Mouse (Mus musculus) midbrain, embryonic 11.5 days (tissue): ENCODE measurements around the gene Rims3. TPM values are rescaled to one million over a fixed set of nuclear protein-coding genes. Genes with fewer than 3 reads are reported as not detected.

Experiments
- ATAC-seq: fragments of 200-750 bp; cut with Nextera tagmentation; 2 replicates; pipeline ENCODE4 v1.8.0; 2017; ENCODE audit warnings: moderate TSS enrichment, moderate library complexity; ENCODE audit not compliant: low FRiP score
- DNase-seq: peaks from one replicate; pipeline ENCODE4 v3.0.0; 2015; ENCODE audit warnings: low spot score; ENCODE audit errors: missing footprints
- H3K27ac ChIP-seq: fragments of 300-500 bp; sonication (generic); 2 replicates; pipeline ENCODE4 v1.5.1; 2014; ENCODE audit warnings: low read depth, low read length
- H3K27me3 ChIP-seq: fragments of 300-500 bp; sonication (generic); 2 replicates; pipeline ENCODE4 v1.6.1; 2014; ENCODE audit warnings: mild to moderate bottlenecking, low read length, moderate library complexity, mixed read lengths; ENCODE audit not compliant: control insufficient read depth, insufficient read depth
- H3K36me3 ChIP-seq: fragments of 300-500 bp; sonication (generic); 2 replicates; pipeline ENCODE4 v1.6.1; 2014; ENCODE audit warnings: mild to moderate bottlenecking, low read length, moderate library complexity, mixed read lengths; ENCODE audit not compliant: control insufficient read depth, insufficient read depth
- H3K4me1 ChIP-seq: fragments of 300-500 bp; sonication (generic); 2 replicates; pipeline ENCODE4 v1.6.1; 2014; ENCODE audit warnings: low read length; ENCODE audit not compliant: control insufficient read depth, insufficient read depth
- H3K4me2 ChIP-seq: fragments of 300-500 bp; sonication (generic); 2 replicates; pipeline ENCODE4 v1.6.1; 2014; ENCODE audit warnings: mild to moderate bottlenecking, moderate library complexity
- H3K4me3 ChIP-seq: fragments of 300-500 bp; sonication (generic); 2 replicates; pipeline ENCODE4 v1.5.1; 2014; ENCODE audit warnings: low read depth, low read length
- H3K9ac ChIP-seq: fragments of 300-500 bp; sonication (generic); 2 replicates; pipeline ENCODE4 v1.6.1; 2014; ENCODE audit warnings: low read length
- H3K9me3 ChIP-seq: fragments of 300-500 bp; sonication (generic); 2 replicates; pipeline ENCODE4 v1.6.1; 2016; ENCODE audit warnings: low read length; ENCODE audit not compliant: control insufficient read depth
- WGBS: fragments of 180-500 bp; shearing (Covaris S2); extraction: QIAGEN DNeasy Blood & Tissue Kit; methylation state at CpG from one replicate; pipeline ENCODE4 v1.1.7; 2014; 5-methylcytosine and 5-hydroxymethylcytosine counted together
- polyA plus RNA-seq: library from polyadenylated mRNA; unstranded; fragments of >200 nt; fragmentation: Nextera tagmentation; extraction: Ambion mirVana; gene quantifications from 2 replicates; pipeline ENCODE4 v1.2.1, GENCODE M21; 2014

The Rims3 gene
- polyA plus RNA-seq, 1 experiment from 2014 or later: 3.4 TPM

GRCm38 (mm10) chr4:120893656-120894401, 39.2 kb downstream of the Rims3 start:
- no peaks in the 10 kb centered on the region for H3K4me1 ChIP-seq
- no peak overlapping the region for H3K9ac ChIP-seq
- ATAC-seq: no peak
- peak; percentile 68 for DNase-seq
- WGBS: 77% methylated on average over 11 of the region's 11 CpGs
- no peaks in the 10 kb centered on the region for H3K9me3 ChIP-seq
- no peak overlapping the region for H3K27ac ChIP-seq
- H3K27me3 ChIP-seq: no peaks in the 10 kb centered on the region
- no peak overlapping the region for H3K4me2 ChIP-seq
- no peak overlapping the region for H3K4me3 ChIP-seq
- no peaks in the 10 kb centered on the region for H3K36me3 ChIP-seq

GRCm38 (mm10) chr4:120894584-120894983, 40.0 kb downstream of the Rims3 start:
- Histone ChIP-seq H3K27ac (no peak overlapping the region), H3K9me3 (no peaks in the 10 kb centered on the region), H3K4me1 (no peaks in the 10 kb centered on the region), H3K9ac (no peak overlapping the region), H3K27me3 (no peaks in the 10 kb centered on the region), H3K4me2 (no peak overlapping the region), H3K4me3 (no peak overlapping the region), H3K36me3 (no peaks in the 10 kb centered on the region)
- no peak for ATAC-seq
- WGBS: 83% methylated on average over 11 of the region's 11 CpGs
- peak; percentile 81 for DNase-seq

- no peak overlapping the region for H3K27ac ChIP-seq
- DNase-seq: peak; percentile 82
These were observed 40.6 kb downstream of the Rims3 start for GRCm38 (mm10) chr4:120895226-120895625.

GRCm38 (mm10) chr4:120895810-120896584, 41.4 kb downstream of the Rims3 start:
- Histone ChIP-seq H3K27ac (no peak overlapping the region), H3K4me2 (no peak overlapping the region), H3K36me3 (no peaks in the 10 kb centered on the region), H3K27me3 (no peaks in the 10 kb centered on the region), H3K4me3 (no peak overlapping the region), H3K9ac (no peak overlapping the region), H3K9me3 (no peaks in the 10 kb centered on the region), H3K4me1 (no peaks in the 10 kb centered on the region)
- ATAC-seq (no peak), DNase-seq (peak; percentile 67)
- WGBS: 80% methylated on average over 7 of the region's 7 CpGs

More at GRCm38 (mm10) chr4:120895226-120895625, 40.6 kb downstream of the Rims3 start:
- WGBS: 65% methylated on average over 7 of the region's 7 CpGs
- Histone ChIP-seq H3K4me1 (no peaks in the 10 kb centered on the region), H3K27me3 (no peaks in the 10 kb centered on the region), H3K4me2 (no peak overlapping the region), H3K4me3 (no peak overlapping the region), H3K9ac (no peak overlapping the region), H3K9me3 (no peaks in the 10 kb centered on the region), H3K36me3 (no peaks in the 10 kb centered on the region)
- ATAC-seq: no peak

- H3K4me2 ChIP-seq: no peak overlapping the region
- H3K9ac ChIP-seq: no peak overlapping the region
- DNase-seq (no peak), ATAC-seq (no peak)
- no peaks in the 10 kb centered on the region for H3K27me3 ChIP-seq
- no peaks in the 10 kb centered on the region for H3K4me1 ChIP-seq
- H3K4me3 ChIP-seq: no peak overlapping the region
- H3K9me3 ChIP-seq: no peaks in the 10 kb centered on the region
- WGBS: 72% methylated on average over 4 of the region's 4 CpGs
- no peak overlapping the region for H3K27ac ChIP-seq
- no peaks in the 10 kb centered on the region for H3K36me3 ChIP-seq
These were observed 49.9 kb downstream of the Rims3 start for GRCm38 (mm10) chr4:120904533-120904932.

GRCm38 (mm10) chr4:120905644-120906043, 51.0 kb downstream of the Rims3 start:
- H3K4me1 ChIP-seq: no peaks in the 10 kb centered on the region

GRCm38 (mm10) chr4:120909558-120910150, 55.0 kb downstream of the Rims3 start:
- Histone ChIP-seq H3K9ac (no peak overlapping the region), H3K4me3 (no peak overlapping the region), H3K4me1 (no peaks in the 10 kb centered on the region), H3K4me2 (no peak overlapping the region), H3K27me3 (no peaks in the 10 kb centered on the region), H3K9me3 (no peaks in the 10 kb centered on the region), H3K27ac (no peak overlapping the region), H3K36me3 (no peaks in the 10 kb centered on the region)
- DNase-seq: peak; percentile 98
- WGBS: 31% methylated on average over 15 of the region's 15 CpGs
- ATAC-seq: peak; percentile 55; the same call in 1 of the 2 replicates

More at GRCm38 (mm10) chr4:120905644-120906043, 51.0 kb downstream of the Rims3 start:
- no peak for ATAC-seq
- Histone ChIP-seq H3K27ac (no peak overlapping the region), H3K4me3 (no peak overlapping the region), H3K9ac (no peak overlapping the region), H3K4me2 (no peak overlapping the region), H3K9me3 (no peaks in the 10 kb centered on the region), H3K27me3 (no peaks in the 10 kb centered on the region), H3K36me3 (no peaks in the 10 kb centered on the region)
- peak; percentile 26 for DNase-seq
- 84% methylated on average over 5 of the region's 5 CpGs for WGBS

- H3K27ac ChIP-seq: no peak overlapping the region
- H3K4me3 ChIP-seq: no peak overlapping the region
- no peak overlapping the region for H3K4me2 ChIP-seq
- H3K36me3 ChIP-seq: no peaks in the 10 kb centered on the region
- ATAC-seq (no peak), DNase-seq (no peak)
- no peaks in the 10 kb centered on the region for H3K4me1 ChIP-seq
- H3K9ac ChIP-seq: no peak overlapping the region
- no peaks in the 10 kb centered on the region for H3K9me3 ChIP-seq
- WGBS: 82% methylated on average over 6 of the region's 6 CpGs
- H3K27me3 ChIP-seq: no peaks in the 10 kb centered on the region
These were observed 56.5 kb downstream of the Rims3 start for GRCm38 (mm10) chr4:120911086-120911485.

- 59% methylated on average over 4 of the region's 4 CpGs for WGBS
- H3K36me3 ChIP-seq: no peaks in the 10 kb centered on the region
- H3K9ac ChIP-seq: no peak overlapping the region
- no peaks in the 10 kb centered on the region for H3K27me3 ChIP-seq
- H3K27ac ChIP-seq: no peak overlapping the region
- no peaks in the 10 kb centered on the region for H3K9me3 ChIP-seq
- DNase-seq (no peak), ATAC-seq (no peak)
- no peaks in the 10 kb centered on the region for H3K4me1 ChIP-seq
- no peak overlapping the region for H3K4me2 ChIP-seq
- H3K4me3 ChIP-seq: no peak overlapping the region
These were observed 58.2 kb downstream of the Rims3 start for GRCm38 (mm10) chr4:120912866-120913265.
